Mouse (Mus musculus): ENCODE data around the gene Mybph. TPM values are rescaled to one million over a fixed set of nuclear protein-coding genes. Genes with fewer than 3 reads are reported as not detected.

The Mybph gene
- polyA plus RNA-seq, 1 experiment: 7.7 TPM

DNA sequence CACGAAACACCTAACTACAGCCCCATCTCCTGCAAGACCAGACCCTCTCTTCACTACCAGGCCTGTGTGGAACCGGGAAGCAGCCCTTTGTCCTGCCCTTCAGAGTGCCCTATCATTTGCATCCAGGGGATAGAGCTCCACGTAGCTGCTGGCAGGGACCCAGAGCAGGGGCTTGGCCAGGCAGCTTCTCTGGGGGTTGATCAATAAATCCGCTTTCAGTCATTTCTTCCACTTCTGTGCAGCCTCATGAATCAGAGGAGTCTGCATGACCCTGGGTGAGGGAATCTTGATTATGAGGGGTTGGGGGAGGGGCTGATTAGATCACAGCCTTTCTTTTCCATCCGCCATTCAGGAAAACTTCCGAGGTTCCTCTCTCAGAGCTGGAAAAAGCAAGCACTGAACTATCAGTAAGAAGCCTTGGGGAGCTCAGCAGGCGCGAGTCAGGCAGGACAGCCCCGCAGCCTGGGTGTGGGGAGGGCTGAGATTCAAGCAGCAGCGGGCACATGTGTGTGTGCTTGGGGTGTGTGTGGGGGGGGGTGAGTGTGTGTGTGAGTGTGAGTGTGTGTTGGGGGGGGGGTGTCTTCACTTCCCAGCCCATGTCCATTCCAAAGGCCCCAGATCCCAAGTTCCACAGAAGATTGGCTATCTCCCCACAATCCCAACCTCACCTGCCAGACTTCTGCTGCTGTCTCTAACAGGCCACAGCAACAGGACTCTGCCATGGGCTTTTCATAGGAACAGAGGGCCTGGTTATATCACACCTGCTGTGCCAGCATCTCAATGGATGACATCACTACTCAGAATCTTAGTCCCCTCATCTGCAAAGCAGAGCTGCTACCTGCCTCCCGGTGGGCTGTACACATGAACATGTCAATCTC, 22.7 kb downstream of the Mybph start:
- peaks cover 3% of the 10 kb centered on the region; the same call in 1 of the 2 replicates for H3K4me1 ChIP-seq (ENCODE audit: control insufficient read depth, insufficient read depth, low read length)
- WGBS: 65% methylated on average over 11 of the region's 11 CpGs
- no peak overlapping the region for H3K4me3 ChIP-seq (replicated peaks; ENCODE audit: extremely low read depth, low read depth, low read length)
- TF ChIP-seq CTCF (IDR thresholded peaks at IDR 0.05; ENCODE audit: insufficient read depth, low read length): no peak
- TF ChIP-seq POLR2A (IDR thresholded peaks at IDR 0.05; ENCODE audit: borderline replicate concordance, extremely low read depth, low read depth, low read length): no peak
- DNase-seq: no peak

DNA sequence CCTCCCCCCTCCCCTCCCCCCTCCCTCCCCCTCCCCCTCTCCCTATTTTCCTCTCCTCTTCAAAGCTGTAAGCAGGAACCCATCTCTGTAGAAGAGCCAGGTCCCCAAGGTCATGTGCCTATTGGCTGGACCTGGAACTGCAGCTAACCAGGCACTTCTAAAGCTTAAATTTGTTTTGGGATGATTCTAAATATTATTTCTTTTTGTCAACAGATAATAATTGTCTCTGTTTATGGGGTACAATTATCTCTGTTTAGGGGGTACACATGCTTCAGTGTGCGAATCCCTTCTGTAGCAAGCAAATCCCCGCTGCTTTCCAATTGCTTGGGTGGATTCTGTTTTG, 23.4 kb downstream of the Mybph start:
- WGBS: 91% methylated on average over 2 of the region's 2 CpGs
- TF ChIP-seq CTCF (IDR thresholded peaks at IDR 0.05; ENCODE audit: insufficient read depth, low read length) (no peak), POLR2A (IDR thresholded peaks at IDR 0.05; ENCODE audit: borderline replicate concordance, extremely low read depth, low read depth, low read length) (no peak)

DNA sequence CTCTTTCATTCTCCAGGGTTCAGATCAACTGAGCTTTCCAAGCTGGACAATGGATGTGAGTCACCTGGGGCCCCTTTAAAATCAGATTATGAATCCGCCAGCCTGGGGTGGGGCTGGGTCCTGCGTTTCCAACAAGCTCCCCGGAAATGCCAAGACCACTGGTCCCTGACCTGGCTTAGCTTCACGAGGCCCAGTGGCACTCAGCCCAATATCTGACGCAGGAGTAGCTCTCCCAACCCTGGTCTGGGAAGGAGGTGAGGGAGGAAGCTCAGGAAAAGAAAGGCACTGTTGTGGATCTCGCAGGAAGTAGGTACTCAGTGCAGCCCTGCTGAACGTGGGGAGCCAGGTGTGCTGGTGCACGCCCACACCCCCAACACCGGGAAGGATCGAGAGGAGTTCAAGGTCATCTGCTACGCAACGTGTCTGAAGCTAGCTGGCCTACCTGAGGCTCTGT, 23.8 kb downstream of the Mybph start:
- Histone ChIP-seq H3K4me1 (ENCODE audit: control insufficient read depth, insufficient read depth, low read length) (no peaks in the 10 kb centered on the region), H3K4me3 (replicated peaks; ENCODE audit: extremely low read depth, low read depth, low read length) (no peak overlapping the region)
- WGBS: 49% methylated on average over 12 of the region's 12 CpGs

More for the DNA sequence above, 23.4 kb downstream of the Mybph start:
- Histone ChIP-seq H3K4me3 (replicated peaks; ENCODE audit: extremely low read depth, low read depth, low read length) (no peak overlapping the region), H3K4me1 (ENCODE audit: control insufficient read depth, insufficient read depth, low read length) (no peaks in the 10 kb centered on the region)
- DNase-seq: no peak

DNA sequence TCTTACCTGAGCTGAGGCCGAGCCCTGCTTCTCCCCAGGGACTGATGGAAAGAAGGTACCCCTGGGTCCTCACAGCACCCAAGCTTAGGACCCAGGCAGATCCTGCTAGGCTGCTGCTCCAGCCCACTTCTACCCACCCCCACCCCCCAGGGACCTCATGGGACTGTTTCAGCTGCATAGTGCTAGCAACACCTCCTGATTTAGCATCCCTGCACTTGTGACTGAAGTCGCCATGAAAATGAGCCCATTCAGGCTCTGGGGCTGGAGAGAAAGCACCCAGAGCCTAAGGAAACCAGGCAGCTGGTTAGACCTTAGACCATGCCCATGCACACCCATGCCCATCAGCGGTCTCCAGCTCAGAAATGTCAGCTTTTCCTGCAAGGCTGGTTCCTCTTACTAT, 24.7 kb downstream of the Mybph start:
- WGBS: 77% methylated on average over 3 of the region's 3 CpGs
- no peak for DNase-seq
- H3K4me1 ChIP-seq (ENCODE audit: control insufficient read depth, insufficient read depth, low read length): no peaks in the 10 kb centered on the region; the same call in 1 of the 2 replicates
- TF ChIP-seq POLR2A (IDR thresholded peaks at IDR 0.05; ENCODE audit: borderline replicate concordance, extremely low read depth, low read depth, low read length): no peak
- TF ChIP-seq CTCF (IDR thresholded peaks at IDR 0.05; ENCODE audit: insufficient read depth, low read length): no peak
- H3K4me3 ChIP-seq (replicated peaks; ENCODE audit: extremely low read depth, low read depth, low read length): no peak overlapping the region

More for the DNA sequence above, 23.8 kb downstream of the Mybph start:
- no peak for DNase-seq
- TF ChIP-seq CTCF (IDR thresholded peaks at IDR 0.05; ENCODE audit: insufficient read depth, low read length) (no peak), POLR2A (IDR thresholded peaks at IDR 0.05; ENCODE audit: borderline replicate concordance, extremely low read depth, low read depth, low read length) (no peak)

DNA sequence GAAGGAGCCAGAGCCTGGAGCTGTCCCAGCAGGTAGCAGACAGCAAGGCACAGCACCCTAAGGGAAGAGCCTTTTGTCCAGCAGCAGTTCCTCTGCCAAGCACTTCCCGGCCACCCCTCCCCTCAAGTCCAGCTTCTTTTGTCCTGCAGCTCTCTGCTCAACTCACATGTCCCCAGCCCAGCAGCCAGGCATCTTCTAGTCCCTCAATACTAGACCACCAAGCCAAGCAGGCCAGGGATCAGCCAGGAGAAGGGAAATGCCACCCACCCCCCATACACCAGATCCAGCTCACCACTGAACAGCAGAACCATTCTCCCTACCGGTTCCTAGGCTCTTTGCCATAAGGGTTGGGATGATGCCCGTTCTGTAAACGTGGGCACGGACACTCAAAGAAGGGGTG, 26.4 kb downstream of the Mybph start:
- TF ChIP-seq CTCF (IDR thresholded peaks at IDR 0.05; ENCODE audit: insufficient read depth, low read length) (no peak), POLR2A (IDR thresholded peaks at IDR 0.05; ENCODE audit: borderline replicate concordance, extremely low read depth, low read depth, low read length) (no peak)
- DNase-seq: no peak
- no peak overlapping the region for H3K4me3 ChIP-seq (replicated peaks; ENCODE audit: extremely low read depth, low read depth, low read length)
- no peaks in the 10 kb centered on the region; the same call in 1 of the 2 replicates for H3K4me1 ChIP-seq (ENCODE audit: control insufficient read depth, insufficient read depth, low read length)
- WGBS: 75% methylated on average over 5 of the region's 5 CpGs

DNA sequence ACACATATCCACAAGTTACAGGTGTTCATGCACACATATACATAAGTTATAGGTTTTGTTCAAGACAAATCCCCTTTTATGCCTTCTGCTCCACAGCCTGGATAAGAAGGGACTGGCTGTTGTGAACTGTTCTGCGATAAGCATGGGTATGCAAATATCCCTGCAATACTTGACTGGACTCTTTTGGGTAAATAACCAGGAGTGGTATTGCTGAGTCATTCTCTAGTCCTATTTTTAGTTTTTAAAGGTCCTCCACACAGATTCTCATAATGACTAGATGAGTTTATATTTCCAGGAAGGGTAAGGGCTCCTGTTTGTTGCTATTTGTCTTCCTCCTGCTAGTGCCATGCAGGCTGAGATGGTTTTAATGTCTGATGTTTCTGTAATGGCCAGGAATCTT, 27.9 kb downstream of the Mybph start:
- no peak for DNase-seq
- 38% methylated on average over 1 of the region's 1 CpGs for WGBS

DNA sequence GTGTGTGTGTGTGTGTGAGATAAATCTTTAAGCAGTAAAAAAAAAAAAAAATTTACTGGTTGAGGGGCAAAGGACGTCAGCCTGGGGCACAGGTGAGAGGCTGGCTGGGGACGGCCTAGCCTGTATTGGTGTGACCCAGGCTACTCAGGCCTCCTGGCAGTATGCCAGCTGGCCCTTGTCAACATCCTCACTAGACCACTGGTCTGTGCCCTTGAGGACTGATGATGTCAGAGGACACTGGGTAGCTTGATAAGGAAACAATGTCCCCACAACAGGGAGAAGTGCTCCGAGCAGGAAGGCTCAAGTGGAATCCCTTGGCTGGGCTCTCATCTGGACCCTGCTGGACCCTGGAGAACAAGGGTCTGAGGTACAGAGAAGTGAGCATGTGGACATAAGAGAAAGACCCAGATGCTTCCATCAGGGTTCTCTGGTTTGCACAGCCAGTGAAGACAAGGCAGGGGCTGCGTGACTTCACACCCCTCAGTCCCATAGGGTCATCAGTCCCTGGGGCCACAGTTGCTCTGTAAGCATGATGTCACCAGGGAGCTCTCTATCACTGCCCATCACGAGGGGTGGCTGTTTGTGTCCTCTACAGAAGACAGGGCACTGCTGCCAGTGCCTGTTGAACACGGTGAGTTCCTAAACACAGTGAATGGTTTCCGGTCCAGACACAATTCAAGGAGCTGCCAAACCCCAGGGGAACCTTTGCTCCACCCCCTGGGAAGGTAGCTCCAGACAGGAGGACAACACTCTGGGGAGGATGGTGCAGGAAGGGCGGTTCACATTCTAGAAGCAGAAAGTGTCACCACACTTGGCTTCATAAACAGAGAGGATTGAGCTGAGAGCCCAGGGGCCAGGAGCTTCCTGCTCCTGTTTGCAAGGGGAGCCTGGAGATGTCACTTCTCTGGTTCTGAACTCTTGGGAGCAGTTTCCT, 29.1 kb downstream of the Mybph start:
- WGBS: 36% methylated on average over 8 of the region's 8 CpGs
- no peak overlapping the region for H3K4me3 ChIP-seq (replicated peaks; ENCODE audit: extremely low read depth, low read depth, low read length)
- H3K4me1 ChIP-seq (ENCODE audit: control insufficient read depth, insufficient read depth, low read length): no peaks in the 10 kb centered on the region; the same call in 1 of the 2 replicates
- no peak for DNase-seq
- no peak for TF ChIP-seq CTCF (IDR thresholded peaks at IDR 0.05; ENCODE audit: insufficient read depth, low read length)
- no peak for TF ChIP-seq POLR2A (IDR thresholded peaks at IDR 0.05; ENCODE audit: borderline replicate concordance, extremely low read depth, low read depth, low read length)

More for the DNA sequence above, 27.9 kb downstream of the Mybph start:
- no peak overlapping the region for H3K4me3 ChIP-seq (replicated peaks; ENCODE audit: extremely low read depth, low read depth, low read length)
- no peak for TF ChIP-seq POLR2A (IDR thresholded peaks at IDR 0.05; ENCODE audit: borderline replicate concordance, extremely low read depth, low read depth, low read length)
- TF ChIP-seq CTCF (IDR thresholded peaks at IDR 0.05; ENCODE audit: insufficient read depth, low read length): no peak
- no peaks in the 10 kb centered on the region; the same call in 1 of the 2 replicates for H3K4me1 ChIP-seq (ENCODE audit: control insufficient read depth, insufficient read depth, low read length)

DNA sequence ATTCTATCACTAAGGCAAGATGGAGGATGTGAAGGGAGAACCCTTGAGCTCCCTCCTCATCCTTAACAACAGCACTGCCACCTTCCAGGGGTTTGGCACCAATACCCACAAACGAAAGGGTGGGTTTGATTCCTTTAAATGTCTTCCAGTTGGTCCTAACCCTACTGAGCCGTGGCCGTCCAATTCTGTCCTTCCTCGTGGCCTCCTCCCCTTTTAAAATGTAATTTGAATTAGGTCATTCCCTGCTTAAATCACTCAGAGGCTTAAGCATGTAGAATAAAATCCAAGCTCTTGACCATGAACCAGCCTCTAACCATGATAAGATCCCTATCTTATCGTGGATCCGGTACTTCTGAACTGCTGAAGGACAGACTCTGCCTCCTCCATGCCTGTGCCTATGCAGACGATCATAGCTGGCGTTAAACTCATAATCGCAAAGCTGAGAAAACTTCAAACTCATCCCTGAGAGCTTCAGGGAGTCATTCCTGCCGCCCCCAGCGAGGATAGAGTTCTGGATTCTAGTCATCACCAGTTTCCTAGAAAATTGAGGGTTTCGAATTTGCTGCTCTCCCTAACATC, 31.5 kb downstream of the Mybph start:
- WGBS: 75% methylated on average over 12 of the region's 12 CpGs
- DNase-seq: no peak
- H3K4me1 ChIP-seq (ENCODE audit: control insufficient read depth, insufficient read depth, low read length): no peaks in the 10 kb centered on the region; the same call in 1 of the 2 replicates
- H3K4me3 ChIP-seq (replicated peaks; ENCODE audit: extremely low read depth, low read depth, low read length): no peak overlapping the region
- TF ChIP-seq POLR2A (IDR thresholded peaks at IDR 0.05; ENCODE audit: borderline replicate concordance, extremely low read depth, low read depth, low read length) (no peak), CTCF (IDR thresholded peaks at IDR 0.05; ENCODE audit: insufficient read depth, low read length) (no peak)

DNA sequence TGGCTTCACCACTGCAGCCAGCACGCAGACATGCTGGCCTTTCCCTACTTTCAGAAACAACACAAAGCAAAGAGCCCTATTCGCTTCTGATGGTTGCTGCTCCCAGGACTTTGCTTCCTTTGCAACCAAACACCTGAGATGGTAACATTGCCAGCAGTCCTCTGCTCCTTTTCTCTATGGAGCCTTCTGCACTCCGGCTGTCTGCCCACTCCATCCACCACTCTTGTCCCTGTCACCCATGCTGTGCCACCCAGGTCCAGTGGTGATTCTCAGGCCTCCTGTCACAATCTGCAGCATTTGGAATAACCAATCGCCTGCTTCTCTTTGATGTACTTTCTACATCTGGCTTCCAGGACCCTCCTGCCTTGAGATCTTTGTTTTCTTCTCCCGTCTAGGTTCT, 32.1 kb downstream of the Mybph start:
- no peak overlapping the region for H3K4me3 ChIP-seq (replicated peaks; ENCODE audit: extremely low read depth, low read depth, low read length)
- no peaks in the 10 kb centered on the region; the same call in 1 of the 2 replicates for H3K4me1 ChIP-seq (ENCODE audit: control insufficient read depth, insufficient read depth, low read length)
- no peak for DNase-seq
- WGBS: 90% methylated on average over 5 of the region's 5 CpGs
- no peak for TF ChIP-seq POLR2A (IDR thresholded peaks at IDR 0.05; ENCODE audit: borderline replicate concordance, extremely low read depth, low read depth, low read length)
- no peak for TF ChIP-seq CTCF (IDR thresholded peaks at IDR 0.05; ENCODE audit: insufficient read depth, low read length)
